Mouse (Mus musculus) heart, adult 2 months (tissue): ENCODE data around the gene Amigo3.

Experiments used
- CTCF ChIP-seq: fragments of 200-600 bp; IDR thresholded peaks from 2 replicates; pipeline ENCODE4 v1.8.1; 2022; ENCODE audit warnings: antibody characterized with exemption, mild to moderate bottlenecking, moderate library complexity
- EP300 ChIP-seq: fragments of 200-500 bp; IDR thresholded peaks from 2 replicates; pipeline ENCODE4 v1.6.1; 2011; ENCODE audit warnings: low read depth, low read length, control low read depth; ENCODE audit not compliant: insufficient read depth
- POLR2A ChIP-seq: fragments of 200-500 bp; IDR thresholded peaks from 2 replicates; pipeline ENCODE4 v1.6.1; 2011; ENCODE audit warnings: mild to moderate bottlenecking, low read depth, low read length, control low read depth; ENCODE audit not compliant: insufficient read depth

DNA sequence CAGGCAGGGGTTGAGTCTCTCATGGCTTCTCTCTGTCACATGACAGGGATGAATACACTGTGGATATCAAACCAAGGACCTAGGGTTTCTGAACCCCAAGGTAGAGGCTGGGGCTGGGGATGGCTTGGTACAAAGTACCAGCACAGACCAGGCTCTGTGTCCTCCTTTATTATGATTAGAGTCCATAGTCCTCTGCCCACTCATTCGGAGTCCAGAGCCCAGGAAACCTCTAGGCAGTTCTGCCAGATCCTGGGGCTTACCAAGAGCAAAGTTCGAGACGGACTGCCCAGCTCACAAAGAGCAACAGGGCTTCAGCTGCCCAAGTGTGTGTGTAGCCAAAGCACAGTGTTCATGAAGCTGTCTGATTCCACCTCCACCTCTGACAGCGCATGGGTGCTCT is 32.3 kb downstream of the Amigo3 start:
- TF ChIP-seq CTCF = no peak
- TF ChIP-seq EP300 = no peak
- no peak for TF ChIP-seq POLR2A
